In genomic region chr4:145193406-145193805, GRCm38 (mm10) we compare ENCODE assay signal across 8 mouse cellular contexts. TPM values are rescaled to one million over a fixed set of nuclear protein-coding genes. Genes with fewer than 3 reads are reported as not detected.
A peak's percentile ranks its signal among the peaks of the same experiment; 100 is the strongest.
DNase-seq lines count a peak whose midpoint lies in the region; ATAC-seq and TF ChIP-seq lines count a peak whose summit lies in the region.

No protein-coding gene starts in this region.

- WGBS in forebrain, embryonic 15.5 days = 62% methylated on average over 3 of the region's 3 CpGs
- 53% methylated on average over 3 of the region's 3 CpGs for WGBS in liver, embryonic 13.5 days (ENCODE audit: insufficient replicate concordance)

- no peaks in the 10 kb centered on the region for H3K9me3 ChIP-seq in forebrain, embryonic 15.5 days
- no peaks in the 10 kb centered on the region for H3K9me3 ChIP-seq in liver, embryonic 13.5 days (replicated peaks)

- peaks cover 3% of the 10 kb centered on the region for H3K36me3 ChIP-seq in C2C12 (ENCODE audit: control insufficient read depth, insufficient read depth)
- H3K36me3 ChIP-seq in forebrain, embryonic 15.5 days = peaks cover 15% of the 10 kb centered on the region; the same call in 1 of the 2 replicates
- H3K36me3 ChIP-seq in liver, embryonic 13.5 days = peaks cover 26% of the 10 kb centered on the region

- H3K9ac ChIP-seq in forebrain, embryonic 15.5 days (replicated peaks) = peak overlapping the region; percentile 89; the same call in 1 of the 2 replicates
- peak overlapping the region; percentile 97 for H3K9ac ChIP-seq in liver, embryonic 13.5 days

- no peak for DNase-seq in gastrocnemius, adult 2 months
- DNase-seq in gastrocnemius, postnatal 14 days = no peak
- DNase-seq in liver, embryonic 13.5 days = no peak
- DNase-seq in spleen, postnatal 4 days (ENCODE audit: low spot score in 2 of 2) = no peak
- DNase-seq in yolk sac, embryonic 10.5 days (ENCODE audit: low spot score) = no peak
- DNase-seq in thymus, postnatal 10 days (ENCODE audit: low spot score in 2 of 2) = no peak

- H3K27me3 ChIP-seq in C2C12 (ENCODE audit: control insufficient read depth, insufficient read depth, insufficient read length) = no peaks in the 10 kb centered on the region
- no peaks in the 10 kb centered on the region for H3K27me3 ChIP-seq in forebrain, embryonic 15.5 days
- no peaks in the 10 kb centered on the region for H3K27me3 ChIP-seq in liver, embryonic 13.5 days

- no peak for TF ChIP-seq CTCF in gastrocnemius, adult 2 months (IDR thresholded peaks at IDR 0.05)
- no peak for TF ChIP-seq CTCF in C2C12 (IDR thresholded peaks at IDR 0.05; ENCODE audit: control insufficient read depth, insufficient read depth, insufficient read length)

- H3K4me2 ChIP-seq in forebrain, embryonic 15.5 days (replicated peaks) = peak overlapping the region; percentile 85
- H3K4me2 ChIP-seq in liver, embryonic 13.5 days = peak overlapping the region; percentile 91

- peaks cover 16% of the 10 kb centered on the region for H3K79me3 ChIP-seq in C2C12 (ENCODE audit: low read depth)

- peaks cover 33% of the 10 kb centered on the region for H3K79me2 ChIP-seq in C2C12 (ENCODE audit: control insufficient read depth, insufficient read depth)

- H3ac ChIP-seq in C2C12 (ENCODE audit: control insufficient read depth, insufficient read length, low read depth) = no peak overlapping the region

- H3K4me1 ChIP-seq in forebrain, embryonic 15.5 days = peaks cover 21% of the 10 kb centered on the region
- peaks cover 57% of the 10 kb centered on the region for H3K4me1 ChIP-seq in liver, embryonic 13.5 days (replicated peaks)

- intact Hi-C loops in gastrocnemius, adult 2 months (cut with DNase I) = no loop called here
- intact Hi-C loops in gastrocnemius, postnatal 14 days (cut with DNase I; ENCODE audit: low total_unique reads) = no loop called here

- peak overlapping the region; percentile 98 for H3K27ac ChIP-seq in gastrocnemius, adult 2 months
- H3K27ac ChIP-seq in forebrain, embryonic 15.5 days (replicated peaks) = no peak overlapping the region
- H3K27ac ChIP-seq in liver, embryonic 13.5 days = peak overlapping the region; percentile 87

- peak overlapping the region; percentile 93 for H3K4me3 ChIP-seq in gastrocnemius, adult 2 months
- peak overlapping the region; percentile 92 for H3K4me3 ChIP-seq in C2C12 (ENCODE audit: insufficient read depth, poor library complexity, severe bottlenecking)
- H3K4me3 ChIP-seq in forebrain, embryonic 15.5 days = peak overlapping the region; percentile 90
- H3K4me3 ChIP-seq in liver, embryonic 13.5 days (replicated peaks) = peak overlapping the region; percentile 99

- ATAC-seq in forebrain, embryonic 15.5 days (replicated peaks) = no peak
- ATAC-seq in liver, embryonic 13.5 days (ENCODE audit: low read depth) = no peak

TF ChIP-seq in C2C12, 6 proteins besides CTCF, POLR2A, EP300 and RAD21:
- TF ChIP-seq MYOD1 (IDR thresholded peaks at IDR 0.05; ENCODE audit: control insufficient read depth, insufficient read length, low read depth) = no peak
- no peak for TF ChIP-seq MYOG (IDR thresholded peaks at IDR 0.05; ENCODE audit: control insufficient read depth, extremely low read depth, insufficient read length)
- TF ChIP-seq CEBPB (IDR thresholded peaks at IDR 0.05; ENCODE audit: low read depth) = no peak
- TF ChIP-seq MAX (IDR thresholded peaks at IDR 0.05) = no peak
- no peak for TF ChIP-seq FOSL1 (IDR thresholded peaks at IDR 0.05; ENCODE audit: insufficient read depth, low read length, poor library complexity, severe bottlenecking)
- TF ChIP-seq USF1 (IDR thresholded peaks at IDR 0.05; ENCODE audit: low read depth) = no peak

RNA-seq across cellular contexts. Expression of gene Vps13d, which starts 1.4 kb away (rescaled TPM):
- 10 to 100 TPM; 35.6 to 37.0 TPM for total RNA-seq in gastrocnemius, adult 2 months (2021)
- total RNA-seq in gastrocnemius, postnatal 14 days (2021) = 10 to 100 TPM; 22.7 to 25.9 TPM
- polyA plus RNA-seq in C2C12 (2012; fragmentation: generic; extraction: Trizol) = 6.0 TPM
- polyA plus RNA-seq in forebrain, embryonic 15.5 days (2015; fragmentation: Nextera tagmentation; extraction: Ambion mirVana) = 9.4 and 9.6 TPM in 2 replicates
- 3.1 and 3.5 TPM in 2 replicates for polyA plus RNA-seq in liver, embryonic 13.5 days (2015; fragmentation: Nextera tagmentation; extraction: Ambion mirVana)

RNA-seq across cellular contexts. Expression of gene Tnfrsf1b, which starts 53.3 kb away (rescaled TPM):
- 1 to 10 TPM; 2.5 to 3.0 TPM for total RNA-seq in gastrocnemius, adult 2 months (2021)
- 1 to 10 TPM; 2.9 to 4.0 TPM for total RNA-seq in gastrocnemius, postnatal 14 days (2021)
- polyA plus RNA-seq in C2C12 (2012; fragmentation: generic; extraction: Trizol) = 7.7 TPM
- 1.8 and 2.5 TPM in 2 replicates for polyA plus RNA-seq in forebrain, embryonic 15.5 days (2015; fragmentation: Nextera tagmentation; extraction: Ambion mirVana)
- 4.1 and 4.8 TPM in 2 replicates for polyA plus RNA-seq in liver, embryonic 13.5 days (2015; fragmentation: Nextera tagmentation; extraction: Ambion mirVana)
